Mouse (Mus musculus) skeletal muscle tissue, adult 2 months (tissue): ENCODE measurements around the gene Sdhb.

ENCODE experiments used
- DNase-seq: peaks from one replicate; pipeline ENCODE4 v3.0.0-alpha.2; 2012; ENCODE audit warnings: low read depth, low spot score

Sdhb gene

DNA sequence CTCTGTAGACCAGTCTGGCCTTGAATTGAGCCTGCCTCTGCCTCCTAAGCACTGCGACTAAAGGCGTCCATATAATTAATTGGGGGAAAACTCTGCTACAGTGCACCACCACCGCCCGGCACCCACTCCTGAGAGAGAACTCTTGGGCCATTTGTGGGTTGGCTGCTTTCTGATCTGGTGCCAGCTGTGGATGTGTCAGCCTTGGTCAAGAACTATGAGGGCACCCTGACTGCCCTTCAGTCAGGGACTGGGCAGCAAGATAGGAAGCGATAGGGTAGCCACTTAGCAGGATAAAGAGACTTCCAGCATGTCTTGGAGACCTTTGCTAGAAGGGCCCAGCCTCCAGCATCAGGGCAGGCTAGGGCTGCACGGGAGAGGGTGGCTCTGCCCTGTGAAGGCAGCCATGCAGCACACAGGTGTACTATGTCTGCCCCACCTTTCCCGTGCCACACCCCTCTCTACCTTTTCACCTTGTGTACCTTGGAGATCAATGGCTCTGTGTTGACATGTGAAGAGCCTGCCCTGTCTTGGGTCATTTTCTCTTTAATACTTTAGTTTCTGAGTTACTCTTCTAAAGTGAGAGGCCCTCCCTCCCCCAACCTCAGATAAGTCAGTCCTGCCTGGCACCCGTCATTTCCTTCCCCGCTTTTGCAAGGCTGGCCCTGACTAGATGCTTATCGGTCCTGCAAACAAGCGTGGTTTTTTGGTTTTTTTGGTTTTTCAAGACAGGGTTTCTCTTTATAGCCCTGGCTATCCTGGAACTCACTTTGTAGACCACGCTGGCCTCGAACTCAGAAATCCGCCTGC is 17.1 kb downstream of the Sdhb start:
- no peak for DNase-seq

GRCm38 (mm10) chr4:140981605-140982004 is 20.6 kb downstream of the Sdhb start:
- no peak for DNase-seq

- DNase-seq, result no peak
Measured at GRCm38 (mm10) chr4:140982808-140983207, 21.8 kb downstream of the Sdhb start.

DNA sequence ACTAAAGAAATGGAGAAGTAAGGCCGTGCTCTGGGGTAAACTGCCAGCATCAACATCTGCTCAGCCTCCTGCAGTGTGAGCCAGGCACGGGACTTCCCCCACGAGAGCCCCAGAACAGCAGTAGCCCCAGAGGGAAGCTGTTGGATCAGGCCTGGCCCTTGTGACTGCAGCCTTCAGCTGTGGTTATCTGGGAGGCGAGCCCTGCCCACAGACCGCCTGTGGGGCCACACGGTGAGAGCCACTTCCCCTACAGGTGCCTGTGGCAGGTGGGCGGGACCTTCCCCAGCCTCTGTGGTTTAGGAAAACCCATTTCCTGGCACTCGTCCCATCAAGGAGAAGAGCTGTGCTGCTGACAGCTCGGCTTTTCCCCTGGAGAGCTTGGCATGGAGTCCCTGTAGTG is 22.4 kb downstream of the Sdhb start:
- DNase-seq, result peak; percentile 68

DNA sequence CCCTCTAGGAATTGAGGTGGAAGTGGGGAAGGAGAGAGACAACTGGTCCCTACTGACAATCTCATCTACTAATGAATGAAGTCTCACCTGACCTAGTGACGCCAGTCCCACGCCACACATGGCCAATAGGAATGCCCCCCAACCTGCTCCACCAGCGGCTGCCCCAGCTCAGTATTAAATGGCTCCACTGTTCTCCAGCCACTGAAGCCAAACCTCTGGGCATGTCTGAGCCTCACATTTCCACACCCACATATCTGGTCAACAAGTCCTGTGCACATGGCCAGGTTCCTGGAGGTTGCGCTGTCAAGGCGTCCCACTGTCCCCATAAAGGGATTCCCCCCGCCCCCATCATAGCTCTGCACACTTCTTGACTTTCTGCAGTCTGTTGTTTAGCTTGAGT is 23.5 kb downstream of the Sdhb start:
- DNase-seq, result no peak

DNA sequence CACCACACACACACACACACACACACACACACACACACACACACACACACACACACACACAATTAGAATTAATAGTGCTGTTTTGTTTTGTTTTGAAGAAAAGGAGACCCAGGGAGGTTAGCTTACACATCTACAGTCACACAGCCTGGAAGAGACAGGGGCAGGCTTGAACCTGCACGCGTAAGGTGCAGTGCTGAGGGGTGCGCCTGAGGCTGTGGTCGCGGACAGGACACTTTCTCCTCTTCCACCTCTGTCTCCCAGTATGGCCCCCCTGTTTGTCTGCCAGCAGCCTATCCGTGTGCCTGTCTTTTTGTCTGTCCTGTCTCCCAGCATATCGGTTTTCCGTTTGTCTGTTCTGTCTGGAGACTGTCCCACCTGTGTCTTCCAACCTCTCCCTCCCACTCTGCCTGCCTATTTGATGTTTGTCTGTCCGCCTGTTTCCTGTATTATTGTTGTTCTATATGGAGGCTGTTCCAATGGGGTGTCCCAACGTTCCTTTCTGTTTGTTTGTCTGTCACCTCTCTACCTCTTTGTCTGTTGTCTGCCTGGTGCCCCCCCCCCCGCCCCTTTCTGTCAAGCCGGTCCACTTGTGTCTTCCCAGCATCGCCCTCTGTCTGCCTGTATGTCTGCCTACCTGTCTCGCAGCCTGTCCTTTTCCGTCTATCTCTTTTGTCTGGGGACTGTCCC is 25.2 kb downstream of the Sdhb start:
- no peak for DNase-seq

DNA sequence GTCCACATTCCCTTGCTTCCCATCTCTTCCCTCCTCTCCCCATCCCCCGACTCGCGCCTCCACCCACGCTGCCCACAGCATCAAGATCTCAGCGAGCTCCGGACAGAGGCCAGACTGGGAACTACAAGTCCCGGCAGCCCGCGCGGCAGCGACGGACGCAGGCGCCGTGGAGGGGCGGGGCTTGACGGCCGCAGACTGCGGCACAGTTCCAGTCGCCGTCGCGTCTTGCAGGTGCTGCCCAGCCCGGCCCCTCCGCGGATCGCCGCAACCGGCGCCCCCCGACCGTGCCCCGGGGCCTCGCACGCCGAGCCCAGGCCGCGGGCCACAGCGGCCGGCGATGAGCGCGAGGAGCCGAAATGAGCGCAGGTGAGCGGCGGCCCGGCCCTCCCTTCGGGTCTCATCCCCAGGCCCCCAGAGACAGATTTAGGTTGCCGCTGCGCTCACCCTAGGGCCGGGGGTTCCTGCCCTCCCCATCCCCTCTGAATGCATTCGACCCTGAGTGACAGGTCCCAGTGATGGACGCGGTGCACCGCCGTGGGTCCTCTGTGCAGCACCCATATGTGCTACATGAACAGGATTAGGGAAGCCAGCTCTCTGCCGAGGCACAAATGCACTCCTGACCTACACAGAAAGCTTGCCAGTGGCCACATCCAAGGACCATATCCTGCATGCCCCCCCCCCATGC is 25.9 kb downstream of the Sdhb start, which contains the start of gene Atp13a2:
TSS of gene Atp13a2 (plus strand) at position 163 of the 685 bp plus-strand sequence.
- peak; percentile 74 for DNase-seq

GRCm38 (mm10) chr4:140987476-140987875 is 26.5 kb downstream of the Sdhb start:
- DNase-seq, result no peak

DNA sequence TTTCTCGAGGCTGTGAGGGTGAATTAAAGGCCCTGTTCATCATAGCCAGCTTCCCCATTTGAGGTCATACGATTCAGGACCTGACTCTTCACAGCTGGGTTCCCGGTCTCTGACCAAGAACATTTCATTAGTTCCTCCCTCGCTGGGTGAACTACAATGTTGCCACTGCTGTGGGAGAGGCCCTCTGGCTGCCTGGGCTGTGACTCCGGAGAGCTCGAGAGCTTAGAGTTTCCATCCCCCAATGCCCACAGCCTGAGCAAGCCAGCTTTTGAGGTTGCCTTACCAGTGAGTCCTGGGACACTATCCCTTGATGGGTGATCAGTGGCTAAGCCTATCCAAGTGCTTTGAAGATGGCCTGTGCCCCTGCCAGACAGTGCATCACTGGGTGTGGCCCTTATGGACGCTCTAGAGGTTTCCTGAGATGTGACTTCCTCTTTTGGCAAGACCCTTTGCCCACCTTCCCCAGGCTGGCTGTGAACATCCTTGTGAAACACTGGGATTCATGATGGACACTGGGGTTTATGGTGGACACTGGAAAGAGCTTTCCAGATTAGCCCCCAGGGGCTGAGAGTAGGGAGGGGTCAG is 27.8 kb downstream of the Sdhb start:
- DNase-seq, result no peak

DNA sequence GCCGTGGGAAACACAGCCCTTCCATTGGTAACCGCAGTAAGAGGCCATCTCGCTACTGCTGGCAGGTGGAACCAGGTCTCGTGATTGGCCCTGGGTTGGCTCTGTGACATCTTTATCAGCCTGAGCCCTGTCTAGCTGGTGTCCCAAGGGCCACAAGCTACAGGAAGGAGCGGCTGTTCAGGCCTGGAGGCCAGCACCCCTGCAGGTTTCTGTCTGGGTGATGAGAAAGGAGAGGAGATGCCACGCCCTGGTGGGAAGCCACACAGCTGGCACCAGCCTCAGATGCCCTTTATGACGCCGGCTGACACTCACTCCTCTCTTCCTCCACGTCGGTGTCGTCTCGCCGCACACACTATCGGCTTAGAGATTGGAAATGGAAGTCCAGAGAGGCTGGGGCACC is 28.4 kb downstream of the Sdhb start:
- no peak for DNase-seq

DNA sequence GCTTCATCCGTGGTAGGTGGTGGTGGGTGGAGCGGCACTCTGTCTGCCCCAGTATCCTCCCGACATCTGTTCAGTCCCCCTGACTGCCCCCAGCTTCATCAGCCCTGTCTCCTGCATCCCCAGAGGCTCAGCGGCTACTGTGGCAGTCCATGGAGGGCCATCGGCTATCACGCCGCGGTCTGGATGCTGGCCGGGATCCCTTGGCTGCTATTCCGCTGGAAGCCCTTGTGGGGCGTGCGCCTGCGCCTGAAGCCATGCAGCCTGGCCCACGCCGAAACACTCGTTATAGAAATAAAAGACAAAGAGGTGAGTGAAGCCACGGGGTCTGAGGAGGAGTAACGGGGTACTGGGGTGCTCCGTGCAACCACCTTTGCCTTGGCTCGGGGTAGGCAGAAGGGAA is 31.2 kb downstream of the Sdhb start:
- no peak for DNase-seq

DNA sequence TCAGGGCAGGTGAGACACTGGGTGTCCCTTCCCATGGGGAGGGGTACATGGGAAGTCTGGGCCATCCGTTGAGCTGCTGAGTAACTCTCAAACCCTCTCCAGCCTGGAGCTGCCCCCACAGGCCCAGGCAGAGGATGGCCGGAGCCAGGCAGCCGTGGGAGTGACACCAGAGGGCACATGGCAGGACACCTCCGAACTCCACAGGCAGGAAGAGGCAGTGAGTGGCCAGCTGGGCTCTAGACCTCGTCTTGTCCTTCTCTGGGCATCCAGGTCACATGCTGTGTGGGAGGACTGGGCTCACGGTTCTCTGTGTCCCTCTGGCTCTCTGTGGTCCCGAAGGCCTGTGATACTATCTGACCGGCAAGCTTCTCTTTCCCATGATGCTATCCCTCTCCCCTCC is 32.8 kb downstream of the Sdhb start:
- no peak for DNase-seq

- no peak for DNase-seq
Measured at GRCm38 (mm10) chr4:140995811-140996210, 34.8 kb downstream of the Sdhb start.

DNA sequence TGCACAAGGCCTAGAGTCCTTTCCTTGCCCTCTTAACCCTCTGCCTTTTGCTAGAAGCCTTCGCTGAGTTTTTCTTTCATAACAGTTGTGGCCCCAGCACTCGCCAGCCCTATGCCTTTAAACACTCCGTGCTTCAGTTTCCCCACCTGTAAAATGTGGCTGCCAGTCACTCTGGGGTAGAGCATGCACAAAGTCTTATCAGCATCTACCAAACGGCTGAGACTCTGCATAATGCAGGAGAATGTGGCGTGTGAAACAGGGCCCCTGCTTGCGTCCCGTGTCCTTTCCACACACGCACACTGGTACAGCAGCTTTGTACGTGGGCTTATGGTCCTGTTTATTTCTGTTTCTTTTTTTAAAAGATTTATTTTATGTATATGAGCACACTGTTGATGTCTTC is 35.8 kb downstream of the Sdhb start:
- no peak for DNase-seq

- DNase-seq, result no peak
Measured at GRCm38 (mm10) chr4:141005983-141006382, 45.0 kb downstream of the Sdhb start.

GRCm38 (mm10) chr4:141008028-141008427 is 47.0 kb downstream of the Sdhb start:
- peak; percentile 78 for DNase-seq

DNA sequence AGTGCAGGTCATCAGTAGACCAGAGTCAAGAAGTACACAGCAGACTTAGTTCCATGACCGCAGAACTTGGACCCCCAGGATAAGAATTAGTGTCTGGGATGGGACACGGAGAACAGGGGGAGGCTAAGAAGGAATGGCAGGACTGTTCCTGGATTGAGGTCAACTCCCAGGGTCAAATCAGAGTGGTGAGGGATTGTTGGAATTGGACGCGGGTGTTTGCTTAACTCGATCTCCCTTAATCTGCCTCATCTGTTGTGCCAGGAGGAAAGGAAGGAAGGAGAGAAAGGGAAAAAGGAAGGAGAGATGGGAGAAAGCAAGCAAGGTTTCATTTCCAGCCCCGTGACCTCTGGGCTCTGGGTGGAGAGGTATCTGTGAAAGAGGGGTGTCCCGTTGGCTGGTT is 49.1 kb downstream of the Sdhb start, which contains the start of gene Mfap2:
TSS of gene Mfap2 (plus strand) at position 301 of the 400 bp plus-strand sequence.
- DNase-seq, result no peak

- DNase-seq, result no peak
Measured at GRCm38 (mm10) chr4:141010526-141010925, 49.5 kb downstream of the Sdhb start.

GRCm38 (mm10) chr4:141010941-141011429 is 50.0 kb downstream of the Sdhb start:
- no peak for DNase-seq

DNA sequence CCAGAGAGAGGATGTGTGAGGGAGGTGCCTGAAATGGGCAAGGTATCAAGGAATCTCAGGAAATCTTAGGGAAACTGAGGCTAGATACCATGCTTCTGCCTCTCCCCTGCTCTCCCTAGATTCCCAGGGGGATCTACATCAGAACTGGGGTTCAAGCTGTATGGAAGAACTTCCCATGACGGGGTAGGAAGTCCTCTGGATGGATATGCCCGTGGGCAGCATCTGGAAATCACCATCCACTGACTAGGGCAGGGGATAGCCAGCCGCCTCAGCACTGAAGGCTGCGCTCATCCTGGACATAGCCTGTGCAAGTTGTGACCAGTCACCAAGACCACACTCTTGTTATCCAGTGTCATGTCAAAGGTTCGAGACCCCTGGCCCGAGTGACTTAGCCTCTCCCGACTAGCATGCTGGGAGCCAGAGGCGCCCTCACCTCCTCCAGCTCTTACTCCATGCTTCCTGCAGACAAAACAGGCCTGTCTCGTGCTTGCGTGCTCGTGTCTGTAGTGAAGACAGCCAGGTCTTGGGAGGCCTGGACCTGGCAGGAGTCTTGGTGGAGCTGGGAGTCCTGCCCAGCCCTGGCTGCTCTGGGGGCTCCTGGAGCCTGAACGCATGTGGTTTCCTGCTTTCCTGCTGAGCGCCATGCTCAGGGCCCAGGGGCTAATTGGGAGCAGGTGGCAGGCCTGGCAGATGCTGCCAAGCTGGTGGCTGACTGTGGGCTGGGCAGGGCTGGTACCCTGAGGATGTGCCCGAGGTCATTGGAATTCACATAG is 50.7 kb downstream of the Sdhb start:
- peak; percentile 41 for DNase-seq

GRCm38 (mm10) chr4:141012558-141012957 is 51.6 kb downstream of the Sdhb start:
- DNase-seq, result no peak
